Mouse (Mus musculus): ENCODE results near the gene Thap4. TPM values are rescaled to one million over a fixed set of nuclear protein-coding genes. Genes with fewer than 3 reads are reported as not detected.
A peak's percentile ranks its signal among the peaks of the same experiment; 100 is the strongest.

The Thap4 gene
- total RNA-seq, 2 experiments from 2014 or later = 43.5 to 44.2 TPM

DNA sequence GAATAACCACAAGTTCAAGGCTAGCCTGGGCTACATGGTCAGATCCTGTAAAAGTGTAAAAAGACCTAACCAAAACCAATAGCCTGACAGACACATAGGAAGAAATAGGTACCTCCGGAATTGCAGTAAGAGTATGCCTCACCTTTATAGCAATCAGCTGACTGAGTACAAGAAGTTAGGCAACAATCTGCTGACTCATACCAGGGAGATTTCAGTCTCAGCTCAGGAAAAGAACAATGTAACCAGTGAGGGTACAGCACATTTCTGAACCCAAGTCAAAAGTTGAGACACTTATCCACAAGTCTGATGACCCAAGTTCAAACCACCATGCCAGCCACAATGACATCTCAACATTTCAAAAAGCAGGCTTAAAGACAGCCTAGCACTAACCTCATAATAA is 6.1 kb downstream of the Thap4 start:
- no peak for DNase-seq (ENCODE audit: low spot score in 2 of 2)

DNA sequence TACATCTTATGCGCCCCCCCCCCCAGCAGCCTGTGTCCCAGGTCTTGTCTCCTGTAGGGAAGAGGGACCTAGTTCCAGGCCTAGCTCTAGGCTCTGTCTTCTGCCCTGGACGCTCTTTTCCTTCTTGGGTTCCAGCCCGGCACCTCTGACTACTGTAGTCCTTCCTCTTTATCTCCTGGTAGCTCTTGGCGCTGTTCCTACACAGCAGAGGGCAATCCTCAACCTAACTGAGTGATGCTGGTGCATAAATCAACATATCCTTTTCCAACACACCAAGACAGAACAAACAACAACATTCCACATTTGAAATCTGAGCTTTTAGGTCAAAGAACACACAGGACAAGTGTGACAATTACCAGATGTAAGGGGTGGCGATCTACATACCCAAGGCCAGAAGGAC is 8.5 kb downstream of the Thap4 start:
- DNase-seq (ENCODE audit: low spot score in 2 of 2) = no peak

DNA sequence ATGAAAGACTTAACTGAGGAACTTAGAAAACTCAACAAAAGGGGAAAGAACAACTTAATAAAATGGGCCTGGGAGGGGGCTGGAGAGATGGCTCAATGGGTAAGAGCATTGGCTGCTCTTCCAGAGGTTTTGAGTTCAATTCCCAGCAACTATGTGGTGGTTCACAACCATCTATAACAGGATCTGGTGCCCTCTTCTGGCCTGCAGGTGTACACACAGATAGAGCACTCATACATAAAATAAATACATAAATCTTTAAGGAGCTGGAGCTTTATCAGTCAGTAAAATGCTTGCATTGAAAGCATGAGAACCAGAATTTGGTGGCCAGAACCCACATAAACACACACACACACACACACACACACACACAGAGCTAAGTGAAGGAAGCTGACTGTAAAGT is 11.8 kb downstream of the Thap4 start:
- DNase-seq (ENCODE audit: low spot score in 2 of 2) = no peak

DNA sequence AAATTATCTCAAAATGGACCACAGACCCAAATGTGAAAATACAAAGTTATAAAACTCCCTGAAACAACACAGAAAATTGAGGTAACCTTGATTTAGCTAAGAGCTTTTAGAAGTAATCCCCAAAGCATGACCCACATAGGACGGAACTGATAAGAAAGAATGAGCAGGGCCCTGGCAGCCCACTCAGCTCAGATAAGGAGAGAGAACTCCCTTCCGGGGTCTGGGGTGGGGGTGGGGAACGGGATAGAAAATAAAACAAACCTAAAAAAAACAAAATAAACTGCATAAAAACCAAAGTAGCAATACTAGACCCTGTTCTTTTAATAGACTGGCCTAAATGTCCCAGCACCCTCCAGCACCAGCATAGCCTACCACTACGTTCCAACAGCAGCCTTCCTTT is 12.7 kb downstream of the Thap4 start:
- no peak for DNase-seq (ENCODE audit: low spot score in 2 of 2)

DNA sequence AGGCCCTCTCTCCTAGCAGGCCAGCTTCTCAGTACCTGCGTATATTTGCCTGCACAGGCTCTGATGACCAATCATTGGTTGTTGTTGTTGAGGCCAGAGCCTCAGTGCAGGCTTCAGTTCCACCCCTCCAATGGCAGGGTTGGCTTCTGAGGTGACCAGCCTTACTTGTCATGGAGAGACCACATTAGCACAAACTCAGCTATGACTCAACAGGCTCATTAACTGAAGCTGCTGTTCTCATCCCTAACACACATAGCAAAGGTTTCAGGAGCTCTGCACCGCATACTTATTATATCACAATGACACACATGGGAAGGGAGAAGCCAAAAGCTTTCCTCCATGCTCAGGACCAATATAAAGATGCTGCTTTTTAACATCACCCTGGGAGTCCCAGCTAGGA is 14.0 kb downstream of the Thap4 start:
- DNase-seq (ENCODE audit: low spot score in 2 of 2) = no peak

DNA sequence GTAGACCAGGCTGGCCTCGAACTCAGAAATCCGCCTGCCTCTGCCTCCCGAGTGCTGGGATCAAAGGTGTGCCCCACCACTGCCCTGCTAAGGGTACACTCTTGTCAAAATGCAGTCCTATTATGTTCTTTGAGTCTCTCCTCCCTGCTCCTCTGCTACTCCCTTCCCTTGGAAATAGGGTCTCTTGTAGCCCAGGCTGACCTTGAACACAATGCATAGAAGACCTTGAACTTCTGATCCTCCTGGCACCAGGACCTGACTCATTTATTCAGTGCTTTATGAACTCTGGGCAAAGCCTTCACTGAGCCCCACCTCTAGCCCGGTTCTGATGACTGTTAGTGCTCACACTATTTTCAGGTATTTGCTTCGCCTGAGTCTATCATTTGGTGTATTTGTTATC is 17.0 kb downstream of the Thap4 start:
- DNase-seq (ENCODE audit: low spot score in 2 of 2) = no peak

DNA sequence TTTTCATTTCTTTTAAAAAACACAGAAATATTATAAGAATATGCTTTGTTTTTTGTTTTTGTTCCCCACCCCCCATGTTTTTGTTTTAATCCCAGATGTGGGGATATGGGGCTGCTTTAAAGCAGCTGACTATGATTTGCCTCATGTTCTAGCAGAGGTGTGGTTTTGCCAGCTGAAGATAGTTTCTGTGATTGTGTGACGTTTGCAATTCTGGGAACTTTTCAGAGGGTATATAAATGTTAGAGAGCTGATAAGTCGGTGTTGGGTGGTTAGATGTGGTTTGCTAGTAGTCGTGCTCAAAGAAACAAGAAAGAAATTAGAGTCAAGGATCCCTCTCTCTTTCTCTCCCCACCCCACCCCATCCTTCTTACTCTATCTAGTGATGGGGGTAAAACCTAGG is 18.8 kb downstream of the Thap4 start:
- DNase-seq (ENCODE audit: low spot score in 2 of 2) = no peak

DNA sequence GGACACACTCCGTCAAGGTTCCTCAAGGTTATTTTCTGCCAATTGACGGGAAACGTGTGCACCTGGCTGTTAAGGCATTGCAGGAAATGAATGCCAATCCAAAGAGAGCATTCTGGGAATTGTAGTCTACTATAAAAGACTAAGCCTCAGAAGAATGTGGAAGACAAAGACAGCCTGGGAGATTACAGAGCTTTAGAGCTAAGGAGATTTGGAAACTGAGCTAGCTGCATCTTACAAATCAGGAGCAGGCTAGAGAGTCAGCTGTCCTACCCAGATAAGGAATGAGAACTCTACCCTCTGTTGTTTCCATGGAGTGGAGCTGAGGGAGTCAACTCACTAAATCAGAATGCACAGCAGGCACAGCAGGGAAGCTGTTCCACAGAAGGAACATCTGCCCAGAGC is 22.8 kb downstream of the Thap4 start:
- no peak for DNase-seq (ENCODE audit: low spot score in 2 of 2)

DNA sequence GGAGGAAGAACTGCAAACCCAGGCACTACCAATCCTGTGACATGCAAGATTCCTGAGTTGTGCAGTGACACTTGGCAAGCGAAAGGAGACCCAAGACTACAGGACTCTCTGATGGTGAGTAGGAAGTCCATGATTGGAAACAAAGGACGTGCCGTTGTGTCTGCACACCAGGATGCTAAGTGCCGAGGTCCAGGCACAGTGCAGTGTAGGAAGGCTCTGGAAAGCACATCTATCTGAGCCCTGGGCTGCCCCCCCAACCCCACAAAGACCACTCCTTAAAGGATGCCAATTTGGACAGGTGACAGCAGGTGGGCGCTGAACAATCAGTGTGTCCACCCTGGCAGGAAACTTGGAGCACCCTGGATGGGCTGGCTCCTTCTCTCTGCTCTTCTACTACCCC is 23.6 kb downstream of the Thap4 start:
- no peak for DNase-seq (ENCODE audit: low spot score in 2 of 2)

DNA sequence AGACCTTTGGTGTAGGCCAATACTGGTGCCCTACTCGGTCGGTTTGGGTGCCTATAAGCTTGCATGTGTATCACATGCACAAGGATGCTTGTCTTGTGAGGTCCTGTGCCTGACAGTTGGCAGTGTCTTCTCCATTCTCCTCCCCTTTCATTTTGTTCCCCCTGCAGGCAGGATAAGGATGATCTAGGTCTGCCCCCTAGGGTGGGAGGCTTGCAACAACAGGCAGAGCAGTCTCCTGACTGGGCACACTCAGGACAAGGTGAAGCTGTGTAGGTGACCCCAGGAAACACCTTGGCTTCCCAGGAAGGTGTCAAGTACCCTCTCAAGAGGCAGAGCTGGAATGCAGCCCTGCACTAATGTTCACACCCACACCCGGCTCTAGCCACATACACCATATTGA is 27.7 kb downstream of the Thap4 start:
- peak; percentile 46 to 64 for DNase-seq (ENCODE audit: low spot score in 2 of 2)

DNA sequence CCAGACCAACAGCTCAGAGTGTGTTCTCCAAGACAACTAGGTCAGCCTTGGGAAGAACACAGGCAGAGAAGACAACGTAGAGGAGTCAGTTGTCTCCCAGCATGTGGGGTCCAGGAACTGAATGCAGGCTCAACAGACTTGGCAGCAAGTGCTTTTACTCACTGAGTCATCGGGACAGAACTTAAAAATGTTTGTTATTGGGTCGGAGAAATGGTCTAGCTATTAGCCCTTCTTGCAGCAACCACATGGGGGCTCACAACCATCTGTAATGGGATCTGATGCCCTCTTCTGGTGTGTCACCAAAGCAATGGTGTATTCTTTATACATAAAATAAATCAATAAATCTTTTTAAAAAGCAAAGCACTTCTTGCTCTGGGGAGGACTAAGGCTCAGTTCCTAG is 28.5 kb downstream of the Thap4 start:
- DNase-seq (ENCODE audit: low spot score in 2 of 2) = no peak

DNA sequence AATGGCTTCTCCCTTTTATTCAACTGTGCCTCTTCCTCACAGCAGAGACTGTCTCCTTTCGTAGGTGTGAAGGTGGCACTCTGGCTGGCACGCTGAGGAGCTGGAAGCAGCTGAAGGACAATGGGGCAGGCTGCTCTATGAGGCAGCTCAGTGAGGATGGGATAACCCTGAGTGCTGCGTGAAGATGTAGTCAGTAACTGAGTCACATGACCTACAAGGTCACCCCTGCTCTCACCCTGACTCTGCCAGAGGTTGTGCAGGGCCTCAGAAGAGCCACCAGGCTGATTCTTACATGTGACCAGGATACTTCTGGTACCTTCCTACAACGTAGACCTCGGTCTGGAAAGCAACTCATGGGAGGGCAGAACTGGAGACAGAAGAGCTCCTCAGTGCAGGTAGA is 29.0 kb downstream of the Thap4 start:
- no peak for DNase-seq (ENCODE audit: low spot score in 2 of 2)

DNA sequence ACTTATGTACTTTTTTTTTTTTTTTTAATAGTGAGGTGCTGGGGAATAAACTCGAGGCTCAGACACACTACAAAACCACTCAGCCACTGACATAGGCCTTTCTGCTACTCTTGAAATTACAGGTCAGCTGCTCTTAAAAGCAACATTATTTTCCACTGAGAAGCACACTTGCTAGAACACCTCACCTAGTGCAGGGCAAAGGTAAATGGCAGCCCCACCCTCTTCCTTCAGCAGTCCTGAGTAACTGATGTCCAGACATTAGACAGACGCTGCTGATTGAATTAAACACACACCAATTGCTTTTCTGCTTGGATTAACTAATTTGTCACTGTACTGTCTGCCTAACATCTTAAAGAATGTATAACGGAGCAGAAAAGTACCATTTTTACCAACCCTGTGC is 30.0 kb downstream of the Thap4 start:
- DNase-seq (ENCODE audit: low spot score in 2 of 2) = no peak

DNA sequence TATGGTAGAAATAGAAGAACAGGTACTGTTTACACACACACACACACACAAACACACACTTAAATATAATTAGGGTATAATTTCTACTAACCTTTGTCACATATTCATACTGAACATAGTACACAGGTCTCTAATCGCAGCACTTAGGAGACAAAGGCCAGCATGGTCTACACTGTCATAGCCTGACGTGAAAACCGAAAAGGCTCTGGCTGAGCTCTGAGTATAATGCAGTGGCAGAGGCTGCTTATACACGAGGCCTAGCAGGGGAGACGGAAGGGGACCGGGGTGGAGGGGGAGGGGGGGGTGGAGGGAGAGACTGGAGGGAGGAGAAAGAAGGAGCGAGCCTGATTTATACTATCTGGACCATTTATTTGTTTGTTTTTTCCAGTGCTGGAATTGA is 33.1 kb downstream of the Thap4 start:
- DNase-seq (ENCODE audit: low spot score in 2 of 2) = no peak

DNA sequence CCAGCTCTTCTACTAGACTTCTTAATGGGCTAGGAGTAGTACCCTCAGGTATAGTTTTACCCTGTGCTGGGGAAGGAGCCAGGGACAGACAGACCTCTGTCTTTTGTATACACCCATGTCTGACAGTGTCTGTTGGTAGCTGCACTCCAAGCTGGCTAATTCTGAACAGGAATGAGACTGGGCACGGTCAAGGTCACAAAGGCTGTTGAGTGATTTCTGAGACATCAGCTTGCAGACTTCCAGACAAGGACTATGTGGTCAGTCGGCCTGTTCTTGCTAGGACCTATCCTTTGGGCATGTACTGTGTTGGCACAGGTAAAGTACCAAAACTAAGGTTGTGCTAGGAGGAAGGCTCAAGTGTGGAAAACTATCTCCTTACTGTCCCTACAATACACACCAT is 38.5 kb downstream of the Thap4 start:
- no peak for DNase-seq (ENCODE audit: low spot score in 2 of 2)

DNA sequence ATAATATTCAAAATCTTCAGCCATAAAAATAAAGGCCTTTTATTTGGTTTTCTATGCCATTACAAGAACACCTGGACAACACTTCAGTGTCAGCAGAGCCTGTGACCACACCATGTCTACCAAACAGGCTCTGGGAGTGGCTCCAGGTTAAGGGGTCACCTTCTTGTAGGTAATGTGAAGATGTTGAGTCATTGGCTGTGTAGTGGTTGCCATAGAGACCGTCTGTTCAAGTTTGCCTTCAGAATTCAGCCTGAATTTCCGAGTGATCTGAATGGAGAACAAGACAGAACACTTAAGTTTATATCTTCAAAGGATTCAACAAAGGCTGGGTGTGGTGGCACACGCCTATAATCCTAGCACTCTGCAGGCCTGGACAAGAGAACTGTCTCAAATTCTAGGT is 49.3 kb downstream of the Thap4 start:
- no peak for DNase-seq (ENCODE audit: low spot score in 2 of 2)

DNA sequence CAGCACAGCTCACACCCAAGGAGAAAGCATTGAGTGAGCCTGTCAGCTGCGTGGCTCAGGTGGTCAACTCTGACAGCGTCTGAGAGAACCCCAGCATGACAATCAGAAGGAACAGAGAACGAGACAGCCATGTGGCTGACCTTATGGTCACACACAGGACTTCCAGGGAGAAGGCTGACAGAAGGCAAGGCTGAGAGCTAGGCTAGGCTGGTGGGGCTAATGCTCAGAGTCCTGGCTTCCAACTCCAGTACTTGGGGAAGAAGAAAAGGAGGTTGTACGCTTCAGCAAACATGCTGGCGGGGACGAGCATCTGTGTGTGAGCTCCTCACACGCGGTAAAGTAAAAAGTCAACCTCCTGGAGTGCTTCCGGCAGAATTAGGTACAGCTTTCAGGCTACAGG is 50.3 kb downstream of the Thap4 start:
- no peak for DNase-seq (ENCODE audit: low spot score in 2 of 2)

DNA sequence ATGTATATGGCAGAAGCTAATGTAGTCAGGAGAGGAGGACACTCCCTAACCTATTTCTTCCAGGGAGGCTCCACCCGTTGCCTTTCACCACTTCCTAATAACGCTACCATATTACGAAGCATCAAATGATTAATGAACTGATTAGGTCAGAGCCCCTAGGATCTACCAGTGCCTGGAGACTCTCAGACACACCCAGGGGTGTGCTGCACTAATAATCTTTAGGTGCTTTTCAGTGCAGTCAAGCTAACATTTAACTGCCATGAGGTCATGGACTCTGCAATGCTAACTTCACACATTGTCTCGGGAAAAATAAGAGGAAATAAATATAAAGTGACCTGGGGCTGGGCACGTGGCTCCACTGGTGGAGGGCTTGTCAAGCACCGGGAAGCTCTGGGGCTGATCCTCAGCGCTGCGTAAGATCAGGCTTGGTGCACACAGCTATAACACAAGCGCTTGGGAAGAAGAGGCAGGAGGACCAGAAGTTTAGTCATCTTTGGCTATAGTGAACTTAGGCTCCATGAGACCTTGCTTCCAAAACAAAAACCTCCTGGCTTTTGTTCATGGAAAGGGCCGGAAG is 51.1 kb downstream of the Thap4 start:
- DNase-seq (ENCODE audit: low spot score in 2 of 2) = no peak

DNA sequence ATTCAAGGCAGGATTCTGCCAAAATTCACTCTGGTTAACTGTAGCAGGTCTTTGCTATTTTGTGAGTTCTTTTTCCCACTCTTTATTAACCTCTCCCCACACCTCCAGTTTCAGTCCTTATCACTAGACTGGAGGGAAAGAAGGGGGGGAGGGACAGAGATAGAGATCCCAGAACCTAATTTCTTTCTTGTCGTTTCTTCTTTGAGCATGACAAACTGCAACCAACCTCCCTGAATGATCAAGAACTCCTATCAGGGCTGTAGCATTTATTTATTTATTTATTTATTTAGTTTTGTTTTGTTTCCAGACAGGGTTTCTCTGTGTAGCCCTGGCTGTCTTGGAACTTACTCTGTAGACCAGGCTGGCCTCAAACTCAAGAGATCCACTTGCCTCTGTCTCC is 52.6 kb downstream of the Thap4 start:
- no peak for DNase-seq (ENCODE audit: low spot score in 2 of 2)

DNA sequence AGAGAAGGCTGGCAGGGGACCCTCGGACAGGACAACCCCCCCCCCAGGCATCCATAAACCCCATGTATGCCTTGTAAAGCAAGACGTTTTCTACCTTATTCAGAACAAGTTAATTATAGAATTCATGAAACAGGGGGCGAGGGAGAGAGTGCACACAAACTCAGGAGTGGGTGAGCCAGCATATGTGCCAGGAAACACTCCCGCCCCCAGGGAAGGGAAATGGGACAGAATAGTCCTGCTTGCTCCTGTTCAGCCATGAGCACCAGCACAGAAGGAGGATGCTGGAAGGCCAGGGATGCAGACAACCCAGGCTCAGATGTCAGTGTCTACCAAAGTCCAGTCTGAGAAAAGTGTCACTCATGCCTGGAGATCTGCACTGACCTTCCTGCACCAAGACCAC is 55.5 kb downstream of the Thap4 start:
- DNase-seq (ENCODE audit: low spot score in 2 of 2) = peak; percentile 73 to 80

DNA sequence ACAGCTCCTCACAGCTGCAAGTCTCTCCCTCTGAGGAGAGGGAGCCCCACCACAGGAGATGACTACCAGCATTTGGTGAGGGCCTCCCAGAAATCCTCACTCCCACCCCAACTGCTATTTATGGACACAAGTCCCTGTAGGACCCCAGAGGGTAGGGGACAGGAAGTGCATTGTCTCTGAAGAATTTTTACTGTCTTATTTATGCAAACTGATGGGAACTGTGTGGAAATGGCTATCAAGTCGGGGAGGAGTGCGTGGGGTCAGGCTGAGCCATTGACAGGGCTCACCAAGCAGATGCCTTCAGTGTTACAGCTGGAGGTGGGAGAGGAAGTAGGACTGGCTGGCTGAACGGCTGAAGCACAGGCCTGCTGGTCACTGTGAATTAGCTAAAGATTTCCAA is 57.3 kb downstream of the Thap4 start:
- no peak for DNase-seq (ENCODE audit: low spot score in 2 of 2)

DNA sequence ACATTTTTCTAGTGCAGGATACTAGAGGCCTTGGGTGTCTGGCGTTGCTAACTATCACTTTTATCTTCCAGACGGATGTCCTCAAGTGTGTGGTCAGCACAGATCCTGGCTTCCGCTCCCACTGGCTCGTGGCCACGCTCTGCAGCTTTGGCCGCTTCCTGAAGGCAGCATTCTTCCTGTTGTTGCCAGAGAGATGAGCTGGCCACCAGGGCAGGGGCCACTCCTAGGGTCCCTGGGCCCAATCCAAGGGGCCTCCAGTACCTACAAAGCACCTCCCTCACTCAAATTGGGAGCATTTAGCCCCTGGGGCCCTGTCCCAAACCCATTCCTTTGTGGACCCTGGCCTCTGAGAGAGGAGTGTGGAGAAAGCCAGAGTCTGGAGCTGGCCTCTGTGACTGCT is 59.7 kb downstream of the Thap4 start:
- DNase-seq (ENCODE audit: low spot score in 2 of 2) = no peak

DNA sequence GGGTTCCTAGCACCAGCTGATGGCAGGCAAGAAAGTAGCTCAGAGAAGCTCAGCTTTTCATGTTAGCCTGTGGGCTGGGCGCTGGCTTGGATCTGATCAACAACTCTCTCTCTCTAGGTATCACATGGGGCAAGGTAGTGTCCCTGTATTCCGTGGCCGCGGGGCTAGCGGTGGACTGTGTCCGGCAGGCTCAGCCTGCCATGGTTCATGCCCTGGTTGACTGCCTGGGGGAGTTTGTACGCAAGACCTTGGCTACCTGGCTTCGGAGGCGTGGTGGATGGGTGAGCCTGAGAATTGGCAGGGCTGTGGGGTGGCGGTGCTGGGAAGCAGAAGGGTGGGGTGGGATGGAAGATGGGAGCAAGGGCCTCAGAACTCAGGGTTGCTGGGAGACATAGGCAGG is 60.7 kb downstream of the Thap4 start:
- no peak for DNase-seq (ENCODE audit: low spot score in 2 of 2)

DNA sequence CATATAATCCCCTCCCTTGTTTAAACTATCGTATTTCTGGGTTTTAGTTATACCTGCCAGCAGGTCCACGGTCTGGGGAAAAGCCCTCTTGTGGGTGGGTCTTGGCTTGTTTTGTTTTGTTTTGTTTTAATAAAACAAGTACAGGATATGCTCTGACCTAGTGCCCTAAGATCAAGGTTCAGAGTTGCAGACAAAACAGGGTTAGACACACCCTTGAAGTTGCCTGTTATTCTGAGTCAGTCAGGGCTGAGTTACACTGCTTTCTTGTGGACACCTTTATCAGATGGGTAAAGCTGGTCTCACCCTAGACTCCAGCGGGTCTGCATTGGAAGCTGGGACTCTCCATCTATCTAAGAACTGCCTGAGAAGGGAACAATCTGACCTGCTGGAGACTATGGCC is 61.2 kb downstream of the Thap4 start:
- DNase-seq (ENCODE audit: low spot score in 2 of 2) = no peak
